ENCODE assay signal across 23 mouse cellular contexts in the genomic region with DNA sequence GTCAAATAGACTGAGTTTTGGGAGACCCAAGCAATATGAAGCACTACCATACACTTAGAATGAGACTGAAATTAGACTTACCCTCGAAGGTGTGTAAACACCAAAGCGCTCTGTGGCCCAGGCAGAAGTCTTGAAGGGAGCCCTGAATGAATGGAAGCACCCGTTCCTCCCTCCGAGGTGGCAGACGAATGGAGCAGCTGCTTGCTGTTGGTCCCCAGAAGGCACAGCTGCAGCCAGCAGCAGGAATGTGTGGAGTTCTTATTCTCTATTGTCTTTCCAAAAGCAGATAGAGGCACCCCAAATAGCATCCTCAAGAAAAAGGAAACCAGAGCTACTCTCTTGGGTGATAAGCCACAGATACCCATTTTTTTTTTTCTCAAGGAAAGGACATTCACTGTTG.
DNase-seq lines count a peak whose midpoint lies in the region; ATAC-seq and TF ChIP-seq lines count a peak whose summit lies in the region.
"Had no signal": no experiment of that assay in that cellular context is flagged by ENCODE, and none has a peak within 500 bp of the region (broad histone marks: within the 10 kb centered on the region; RNA-seq: fewer than 3 reads in every experiment).

No protein-coding gene starts in this region.

- no peaks in the 10 kb centered on the region for H3K27me3 ChIP-seq in embryonic facial prominence, embryonic 14.5 days (replicated peaks; ENCODE audit: control insufficient read depth, insufficient read depth, low read length)
- H3K27me3 ChIP-seq in embryonic facial prominence, embryonic 10.5 days (replicated peaks; ENCODE audit: low read depth, poor library complexity, severe bottlenecking): no peaks in the 10 kb centered on the region
- no peaks in the 10 kb centered on the region for H3K27me3 ChIP-seq in forebrain, postnatal 0 days (ENCODE audit: insufficient read depth, low read length)
- H3K27me3 ChIP-seq in forebrain, embryonic 13.5 days: no peaks in the 10 kb centered on the region
- H3K27me3 ChIP-seq: embryonic facial prominence, embryonic 12.5 days; heart, embryonic 13.5 days; hindbrain, embryonic 15.5 days had no signal

- H3K27ac ChIP-seq in embryonic facial prominence, embryonic 14.5 days (replicated peaks; ENCODE audit: low read depth, low read length): no peak overlapping the region
- H3K27ac ChIP-seq in embryonic facial prominence, embryonic 10.5 days (replicated peaks): no peak overlapping the region
- no peak overlapping the region for H3K27ac ChIP-seq in forebrain, postnatal 0 days (ENCODE audit: low read depth, low read length)
- no peak overlapping the region for H3K27ac ChIP-seq in forebrain, embryonic 13.5 days
- H3K27ac ChIP-seq: embryonic facial prominence, embryonic 12.5 days; gastrocnemius, adult 2 months; heart, adult 2 months; heart, embryonic 10.5 days; heart, embryonic 13.5 days; hindbrain, embryonic 15.5 days had no signal

- 61% methylated on average over 5 of the region's 5 CpGs for WGBS in embryonic facial prominence, embryonic 14.5 days
- 67% methylated on average over 5 of the region's 5 CpGs for WGBS in embryonic facial prominence, embryonic 10.5 days
- 50% methylated on average over 5 of the region's 5 CpGs for WGBS in forebrain, postnatal 0 days
- whole genome bisulfite sequencing in forebrain, embryonic 13.5 days: 54% methylated on average over 5 of the region's 5 CpGs

- H3K4me3 ChIP-seq in embryonic facial prominence, embryonic 14.5 days (ENCODE audit: low read depth, low read length): no peak overlapping the region
- H3K4me3 ChIP-seq in embryonic facial prominence, embryonic 10.5 days: no peak overlapping the region
- H3K4me3 ChIP-seq in forebrain, postnatal 0 days (ENCODE audit: low read depth, low read length): no peak overlapping the region
- no peak overlapping the region for H3K4me3 ChIP-seq in forebrain, embryonic 13.5 days
- H3K4me3 ChIP-seq: embryonic facial prominence, embryonic 12.5 days; erythroblast, embryonic 14.5 days; gastrocnemius, adult 2 months; heart, adult 2 months; heart, embryonic 10.5 days; heart, embryonic 13.5 days; hindbrain, embryonic 15.5 days had no signal

- H3K9me3 ChIP-seq in embryonic facial prominence, embryonic 14.5 days (ENCODE audit: control insufficient read depth, low read length): no peaks in the 10 kb centered on the region
- no peaks in the 10 kb centered on the region for H3K9me3 ChIP-seq in embryonic facial prominence, embryonic 10.5 days
- no peaks in the 10 kb centered on the region for H3K9me3 ChIP-seq in forebrain, postnatal 0 days (ENCODE audit: low read length)
- H3K9me3 ChIP-seq in forebrain, embryonic 13.5 days (replicated peaks): no peaks in the 10 kb centered on the region
- H3K9me3 ChIP-seq: embryonic facial prominence, embryonic 12.5 days; heart, embryonic 10.5 days; heart, embryonic 13.5 days; hindbrain, embryonic 15.5 days had no signal

- TF ChIP-seq CTCF in forebrain, postnatal 0 days (IDR thresholded peaks at IDR 0.05; ENCODE audit: low read depth): no peak

- H3K4me2 ChIP-seq in embryonic facial prominence, embryonic 14.5 days (ENCODE audit: low read depth, low read length): no peak overlapping the region
- no peak overlapping the region for H3K4me2 ChIP-seq in forebrain, postnatal 0 days (ENCODE audit: low read depth)
- H3K4me2 ChIP-seq in forebrain, embryonic 13.5 days: no peak overlapping the region
- H3K4me2 ChIP-seq: embryonic facial prominence, embryonic 12.5 days; heart, embryonic 13.5 days; hindbrain, embryonic 15.5 days had no signal

- H3K9ac ChIP-seq in embryonic facial prominence, embryonic 14.5 days (ENCODE audit: low read depth, low read length): no peak overlapping the region
- H3K9ac ChIP-seq in forebrain, postnatal 0 days: no peak overlapping the region
- H3K9ac ChIP-seq in forebrain, embryonic 13.5 days: no peak overlapping the region
- H3K9ac ChIP-seq: embryonic facial prominence, embryonic 12.5 days; heart, embryonic 13.5 days; hindbrain, embryonic 15.5 days had no signal

- ATAC-seq in embryonic facial prominence, embryonic 14.5 days (ENCODE audit: low read depth): no peak
- ATAC-seq in forebrain, postnatal 0 days: peak; percentile 47
- ATAC-seq in forebrain, embryonic 13.5 days: no peak
- ATAC-seq: activated CD4-positive, CD25-positive, alpha-beta regulatory T cell, adult 4 months; intestine, postnatal 0 days had no signal

- no peaks in the 10 kb centered on the region for H3K4me1 ChIP-seq in embryonic facial prominence, embryonic 14.5 days (ENCODE audit: control insufficient read depth, insufficient read depth, low read length)
- H3K4me1 ChIP-seq in embryonic facial prominence, embryonic 10.5 days: peaks cover 3% of the 10 kb centered on the region
- no peaks in the 10 kb centered on the region for H3K4me1 ChIP-seq in forebrain, postnatal 0 days (ENCODE audit: insufficient read depth)
- H3K4me1 ChIP-seq in forebrain, embryonic 13.5 days: no peaks in the 10 kb centered on the region
- H3K4me1 ChIP-seq: embryonic facial prominence, embryonic 12.5 days; heart, embryonic 13.5 days; hindbrain, embryonic 15.5 days had no signal

- DNase-seq in embryonic facial prominence, embryonic 14.5 days (ENCODE audit: low spot score): peak; percentile 31
- DNase-seq in embryonic facial prominence, embryonic 10.5 days (ENCODE audit: low spot score): no peak
- DNase-seq in forebrain, postnatal 0 days: peak; percentile 34
- peak; percentile 57 for DNase-seq in brain, adult 2 months (ENCODE audit: low read depth, low spot score)
- DNase-seq in adrenal gland, postnatal 36 days: no peak
- DNase-seq: adrenal gland, postnatal 10 days; cerebellum, adult 18-20 months; cerebellum, adult 9-10 months; cerebellum, postnatal 14 days; gastrocnemius, adult 2 months; gastrocnemius, postnatal 14 days; heart, adult 2 months; heart, postnatal 14 days; heart, postnatal 4 days; kidney, adult 2 months had no signal

- no peaks in the 10 kb centered on the region for H3K36me3 ChIP-seq in embryonic facial prominence, embryonic 14.5 days (ENCODE audit: control insufficient read depth, insufficient read depth, low read length)
- H3K36me3 ChIP-seq in embryonic facial prominence, embryonic 10.5 days (replicated peaks): no peaks in the 10 kb centered on the region
- H3K36me3 ChIP-seq in forebrain, postnatal 0 days (ENCODE audit: insufficient read depth): no peaks in the 10 kb centered on the region
- no peaks in the 10 kb centered on the region for H3K36me3 ChIP-seq in forebrain, embryonic 13.5 days (ENCODE audit: poor library complexity, severe bottlenecking)
- H3K36me3 ChIP-seq: embryonic facial prominence, embryonic 12.5 days; heart, embryonic 10.5 days; hindbrain, embryonic 15.5 days had no signal

Comparison
In these comparisons a context has a peak if more than half of its experiments do, and no peak if none do; other contexts are left out.
1. DNase-seq: peak in embryonic facial prominence, embryonic 14.5 days (single experiment), forebrain, postnatal 0 days (single experiment) and brain, adult 2 months (single experiment); none in embryonic facial prominence, embryonic 10.5 days (single experiment) and adrenal gland, postnatal 36 days (0 of 2).